Mouse (Mus musculus) cerebellum, adult 11-12 months (tissue): Measurements from ENCODE around the gene Exoc4.

Experiments used
- DNase-seq: peaks from one replicate; pipeline ENCODE4 v3.0.0; 2022

Gene Exoc4

GRCm38 (mm10) chr6:33958281-33958680 is 709.4 kb downstream of the Exoc4 start:
- no peak for DNase-seq

- no peak for DNase-seq
These were observed 711.9 kb downstream of the Exoc4 start for GRCm38 (mm10) chr6:33960766-33961165.

- DNase-seq, result no peak
These were observed 714.2 kb downstream of the Exoc4 start for GRCm38 (mm10) chr6:33963092-33963491.

GRCm38 (mm10) chr6:33965571-33965970 is 716.7 kb downstream of the Exoc4 start:
- DNase-seq, result no peak

GRCm38 (mm10) chr6:33968746-33969145 is 719.9 kb downstream of the Exoc4 start:
- DNase-seq, result peak; percentile 18

- no peak for DNase-seq
These were observed 723.9 kb downstream of the Exoc4 start for GRCm38 (mm10) chr6:33972801-33973200.

GRCm38 (mm10) chr6:33976576-33976975 is 727.7 kb downstream of the Exoc4 start:
- no peak for DNase-seq

GRCm38 (mm10) chr6:33977448-33977847 is 728.6 kb downstream of the Exoc4 start:
- DNase-seq, result no peak

- DNase-seq, result no peak
These were observed 729.0 kb downstream of the Exoc4 start for GRCm38 (mm10) chr6:33977880-33978279.

GRCm38 (mm10) chr6:33982709-33983108 is 733.8 kb downstream of the Exoc4 start:
- DNase-seq, result no peak

- no peak for DNase-seq
These were observed 738.2 kb downstream of the Exoc4 start for GRCm38 (mm10) chr6:33987132-33987531.

GRCm38 (mm10) chr6:33992213-33993034 is 743.5 kb downstream of the Exoc4 start:
- no peak for DNase-seq

GRCm38 (mm10) chr6:33993842-33994241 is 745.0 kb downstream of the Exoc4 start:
- no peak for DNase-seq

- no peak for DNase-seq
These were observed 749.7 kb downstream of the Exoc4 start for GRCm38 (mm10) chr6:33998590-33998989.

- DNase-seq, result no peak
These were observed 750.6 kb downstream of the Exoc4 start for GRCm38 (mm10) chr6:33999530-33999929.

- DNase-seq, result no peak
These were observed 751.8 kb downstream of the Exoc4 start for GRCm38 (mm10) chr6:34000644-34001043.

GRCm38 (mm10) chr6:34003033-34003432 is 754.1 kb downstream of the Exoc4 start:
- no peak for DNase-seq

- no peak for DNase-seq
These were observed 764.6 kb downstream of the Exoc4 start for GRCm38 (mm10) chr6:34013469-34013868.
